Mouse (Mus musculus): Measurements from ENCODE around the gene Zfp827.

GRCm38 (mm10) chr8:79096970-79097369, 68.7 kb downstream of the Zfp827 start:
- TF ChIP-seq POLR2A (IDR thresholded peaks at IDR 0.05; ENCODE audit: insufficient read depth, low read depth, low read length) (no peak), CTCF (IDR thresholded peaks at IDR 0.05; ENCODE audit: insufficient read depth, low read depth, low read length) (no peak)
